Mouse (Mus musculus) left cerebral cortex, adult 2 months (tissue): Measurements from ENCODE around the gene Pcbd1. TPM values are rescaled to one million over a fixed set of nuclear protein-coding genes. Genes with fewer than 3 reads are reported as not detected.

Experiments used
- DNase-seq, 2 experiments: peaks; one replicate each; pipeline ENCODE4 v3.0.0; 2021 to 2022; ENCODE audit warnings: low spot score in 2 of 2, mixed read lengths in 1 of 2; ENCODE audit errors: extremely low spot score in 1 of 2
- H3K27ac ChIP-seq: fragments of 200-600 bp; 2 replicates; pipeline ENCODE4 v1.8.1; 2022
- H3K4me3 ChIP-seq: fragments of 200-600 bp; 2 replicates; pipeline ENCODE4 v1.8.1; 2022
- CTCF ChIP-seq: fragments of 200-600 bp; IDR thresholded peaks from 2 replicates; pipeline ENCODE4 v1.8.1; 2022; ENCODE audit warnings: antibody characterized with exemption, mild to moderate bottlenecking, moderate library complexity
- intact Hi-C: fragments of 180-260 bp; cut with DNase I; formaldehyde crosslinking; loops from one replicate; pipeline ENCODE4 v1.15.1; 2025
- long read RNA-seq, 2 experiments: library from polyadenylated mRNA; stranded (forward); transcript quantifications; one replicate each; pipeline ENCODE4 v2.0.0; 2021; ENCODE audit warnings: borderline mapping rate in 2 of 2
- total RNA-seq, 2 experiments: library from RNA; stranded (reverse); gene quantifications; 2 replicates each; pipeline ENCODE4 v1.2.3; 2021

Gene Pcbd1
- 10 to 100 TPM in 1 of 2 experiments, 1 to 10 TPM in 1; 8.9 to 11.0 TPM for total RNA-seq
- long read RNA-seq, experiment 1, partial matches to known transcripts: 0 of 3 reads
- long read RNA-seq, experiment 1, other reads (novel, unspliced or antisense): 1 of 3 reads
- long read RNA-seq, experiment 2, partial matches to known transcripts: 0 of 3 reads
- long read RNA-seq, experiment 2, other reads (novel, unspliced or antisense): 0 of 3 reads

DNA sequence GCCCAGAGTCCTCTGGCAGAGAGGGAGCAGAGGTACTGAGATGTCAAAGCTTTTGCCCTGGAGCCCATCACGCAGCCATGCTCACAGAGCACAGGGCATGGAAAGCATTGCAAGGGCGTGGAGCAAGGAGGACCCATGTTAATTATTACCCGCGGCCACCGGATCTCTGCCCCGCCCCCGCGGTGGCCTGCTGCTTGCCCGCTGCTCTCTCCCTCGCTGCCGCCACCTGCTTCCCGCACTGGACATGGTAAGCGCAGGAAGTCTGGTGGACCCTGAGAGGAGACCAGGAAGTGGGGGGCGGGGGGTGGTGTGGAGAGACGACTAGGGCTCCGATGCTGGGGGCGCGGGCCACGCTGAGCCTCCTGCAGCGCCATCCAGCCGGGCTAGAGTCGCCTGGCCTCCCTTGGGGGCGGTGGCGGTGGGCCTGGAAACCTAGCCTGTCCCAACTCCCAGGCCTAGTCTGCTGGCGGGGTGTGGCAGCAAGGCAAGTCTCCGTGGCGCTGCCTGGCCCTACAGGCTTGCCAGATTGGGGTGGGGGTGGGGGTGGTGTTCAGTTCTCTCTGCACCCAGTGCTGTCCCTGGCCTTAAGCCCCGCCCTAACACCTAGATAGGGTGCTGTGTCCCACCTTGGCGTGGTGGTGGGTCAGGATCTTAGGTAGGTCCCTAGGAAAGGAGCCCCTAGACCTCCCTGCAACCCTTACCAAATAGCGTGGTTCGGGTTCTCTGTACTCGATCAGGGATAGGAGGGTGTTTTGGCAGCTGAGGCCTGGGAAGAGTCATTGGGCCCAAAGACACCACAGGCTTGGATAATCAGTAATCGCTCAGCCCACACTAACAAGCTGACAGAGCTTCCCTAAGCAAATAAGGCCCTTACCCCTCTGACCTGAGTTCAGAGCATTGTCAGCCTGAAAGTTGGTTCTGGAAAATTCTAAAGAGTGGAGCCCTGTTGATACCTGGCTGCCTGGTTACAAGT is at the start of gene Pcbd1:
TSS of gene Pcbd1 (plus strand) at position 162 of the 973 bp plus-strand sequence.
- no peak for TF ChIP-seq CTCF
- peak within 1 kb of the TSS; percentile 42 for H3K4me3 ChIP-seq
- intact Hi-C loops: no loop called here
- no peak for DNase-seq
- H3K27ac ChIP-seq: no peak within 1 kb of the TSS

DNA sequence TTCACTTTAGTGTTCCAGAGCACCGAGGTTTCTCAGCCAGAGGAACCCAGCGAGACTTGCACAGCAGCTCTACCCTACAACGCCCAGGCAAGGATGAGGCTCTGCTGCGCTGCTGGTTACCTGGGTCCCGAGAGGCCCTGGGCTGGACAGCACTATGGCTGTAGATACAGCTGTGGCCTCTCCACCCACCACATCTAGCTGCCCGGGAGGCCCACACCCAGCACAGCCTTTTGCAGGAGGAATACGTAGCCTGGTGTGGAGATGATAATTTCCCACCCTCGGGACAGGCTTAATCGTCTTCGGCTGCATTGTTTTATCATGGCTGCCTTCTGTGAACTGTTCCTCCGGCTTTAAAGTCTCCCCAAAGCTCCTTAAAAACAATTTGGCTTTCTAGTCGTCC is 49.5 kb upstream of the Pcbd1 start:
- intact Hi-C loops: no loop called here
- no peak for TF ChIP-seq CTCF

GRCm38 (mm10) chr10:61045081-61045480 is 44.0 kb upstream of the Pcbd1 start:
- intact Hi-C loops: no loop called here
- H3K27ac ChIP-seq: no peak overlapping the region
- no peak for DNase-seq
- H3K4me3 ChIP-seq: no peak overlapping the region
- TF ChIP-seq CTCF: no peak

More for the DNA sequence above, 49.5 kb upstream of the Pcbd1 start:
- Histone ChIP-seq H3K27ac (no peak overlapping the region), H3K4me3 (no peak overlapping the region)
- no peak for DNase-seq

GRCm38 (mm10) chr10:61051993-61052613 is 37.0 kb upstream of the Pcbd1 start:
- DNase-seq: peak; percentile 69 to 76
- Histone ChIP-seq H3K4me3 (no peak overlapping the region), H3K27ac (no peak overlapping the region)
- intact Hi-C loops: loop anchor here (1.0 to 10.0 kb wide), 3 partner anchors 217 to 727 kb away; no protein-coding TSS in a partner anchor
- peak; percentile 99 for TF ChIP-seq CTCF

DNA sequence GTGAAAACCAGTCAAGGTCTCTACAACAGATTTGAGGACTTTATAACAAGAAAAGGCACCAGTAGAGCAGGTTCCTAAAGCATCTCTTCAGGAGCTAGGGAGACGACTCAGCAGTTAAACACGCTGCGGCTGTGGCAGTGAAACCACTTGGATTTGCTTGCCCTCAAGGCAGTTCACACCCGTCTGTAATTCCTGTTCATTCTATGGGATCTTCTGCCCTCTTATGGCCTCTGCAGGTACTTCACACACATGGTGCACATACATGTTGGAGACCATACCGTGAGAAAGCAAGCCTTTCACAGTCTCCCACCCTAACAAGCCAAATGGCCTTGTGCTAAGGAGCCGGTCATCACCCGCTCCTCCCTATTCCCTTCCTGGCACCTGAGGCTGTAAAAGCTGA is 32.5 kb upstream of the Pcbd1 start:
- Histone ChIP-seq H3K27ac (no peak overlapping the region), H3K4me3 (no peak overlapping the region)
- intact Hi-C loops: loop anchor here (10.0 kb wide), 1 partner anchor 732 kb away; no protein-coding TSS in a partner anchor
- no peak for DNase-seq
- TF ChIP-seq CTCF: no peak

DNA sequence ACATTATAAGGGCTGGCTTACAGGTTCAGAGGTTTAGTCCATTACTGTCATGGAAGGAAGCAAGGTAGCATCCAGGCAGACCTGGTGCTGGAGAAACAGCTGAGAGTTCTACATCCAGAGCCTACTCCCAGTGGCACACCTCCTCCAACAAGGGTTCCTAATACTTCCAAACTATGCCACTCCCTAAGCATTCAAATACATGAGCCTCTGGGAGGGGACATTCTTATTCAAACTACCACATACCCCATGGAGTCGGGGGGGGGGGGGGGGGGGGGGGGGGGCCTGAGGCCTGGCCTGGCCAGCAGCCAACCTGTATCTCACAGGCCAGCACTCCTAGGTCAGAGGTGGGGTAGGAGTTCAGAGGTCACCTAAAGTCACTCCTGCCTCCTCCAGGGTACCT is 30.0 kb upstream of the Pcbd1 start:
- intact Hi-C loops: loop anchor here (10.0 kb wide), 1 partner anchor 734 kb away; no protein-coding TSS in a partner anchor
- no peak for TF ChIP-seq CTCF
- Histone ChIP-seq H3K4me3 (no peak overlapping the region), H3K27ac (no peak overlapping the region)
- DNase-seq: no peak

DNA sequence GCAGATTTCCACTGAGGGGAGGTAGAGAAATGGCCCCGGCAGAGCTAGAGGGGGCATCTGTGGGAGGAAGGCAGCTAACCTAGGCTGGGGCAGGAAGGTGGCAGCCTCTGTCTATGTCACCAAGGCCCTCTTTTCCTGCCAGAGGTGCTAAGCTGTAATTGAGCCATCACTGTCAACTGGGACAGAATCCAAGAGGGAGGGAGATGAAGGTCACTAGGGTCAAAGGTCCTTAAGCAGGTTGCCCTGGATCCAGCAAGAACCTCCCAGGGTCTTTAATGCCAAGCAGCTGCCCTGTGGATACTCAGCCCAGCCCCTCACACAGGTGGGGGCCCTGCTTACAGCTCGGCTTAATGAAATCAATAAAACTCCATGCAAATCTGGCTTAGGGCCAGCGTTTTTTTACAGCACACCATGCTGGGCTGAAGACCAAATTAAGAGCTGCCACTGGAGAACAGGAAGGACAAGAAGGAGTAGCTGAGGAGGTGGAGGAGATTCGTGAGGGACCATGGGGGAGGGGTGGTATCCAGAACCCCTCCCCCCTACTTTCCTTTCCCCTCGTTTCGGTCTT is 29.5 kb upstream of the Pcbd1 start:
- Histone ChIP-seq H3K27ac (no peak overlapping the region), H3K4me3 (no peak overlapping the region)
- no peak for DNase-seq
- TF ChIP-seq CTCF: no peak
- intact Hi-C loops: loop anchor here (10.0 kb wide), 1 partner anchor 735 kb away; no protein-coding TSS in a partner anchor

- DNase-seq: no peak
Observed at GRCm38 (mm10) chr10:61063271-61063864, 25.8 kb upstream of the Pcbd1 start.

DNA sequence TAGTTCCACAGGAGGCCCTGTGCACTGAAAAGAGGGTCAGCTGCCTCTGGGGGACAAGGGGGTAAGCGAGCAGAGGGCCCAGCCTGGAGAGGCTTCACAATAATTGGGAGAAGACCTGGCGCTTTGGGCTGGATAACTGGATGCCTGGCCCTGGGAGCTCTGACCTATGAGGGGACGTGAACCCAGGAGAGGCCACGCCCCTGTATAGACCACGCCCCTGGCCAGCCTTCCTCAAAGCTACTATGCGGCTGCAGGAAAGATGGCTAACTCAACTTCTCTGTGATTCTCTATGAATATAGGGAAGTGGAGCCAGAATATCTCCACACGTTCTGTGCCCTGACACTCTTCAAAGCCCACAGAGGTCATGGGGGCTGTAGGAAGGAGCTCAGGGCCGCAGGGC is 24.5 kb upstream of the Pcbd1 start:
- Histone ChIP-seq H3K27ac (no peak overlapping the region), H3K4me3 (no peak overlapping the region)
- DNase-seq: no peak
- no peak for TF ChIP-seq CTCF
- intact Hi-C loops: no loop called here

More at GRCm38 (mm10) chr10:61063271-61063864, 25.8 kb upstream of the Pcbd1 start:
- Histone ChIP-seq H3K27ac (no peak overlapping the region), H3K4me3 (no peak overlapping the region)
- no peak for TF ChIP-seq CTCF
- intact Hi-C loops: no loop called here

- no peak for TF ChIP-seq CTCF
- Histone ChIP-seq H3K4me3 (no peak overlapping the region), H3K27ac (no peak overlapping the region)
- DNase-seq: no peak
- intact Hi-C loops: no loop called here
Observed at GRCm38 (mm10) chr10:61065287-61066005, 23.7 kb upstream of the Pcbd1 start.
